Mouse (Mus musculus): ENCODE measurements at regions not wholly inside any gene's neighbourhood (a gene's known extent, or its start where the extent isn't known, plus 50 kb on each side); places are given as distances from the start of the nearest gene placed in this dataset.

GRCm38 (mm10) chr10:46827109-46827812 lies 1249.6 kb downstream of the Hace1 start:
- 53% methylated on average over 1 of the region's 1 CpGs for WGBS
- DNase-seq: no peak
- Histone ChIP-seq H3K27ac (ENCODE audit: insufficient read depth, low read length) (no peak overlapping the region), H3K4me1 (ENCODE audit: control insufficient read depth, insufficient read depth, low read length) (no peaks in the 10 kb centered on the region), H3K4me3 (replicated peaks; ENCODE audit: insufficient read depth, low read depth, low read length) (no peak overlapping the region), H3K27me3 (ENCODE audit: control insufficient read depth, insufficient read depth, low read length) (no peaks in the 10 kb centered on the region)
- TF ChIP-seq CTCF (IDR thresholded peaks at IDR 0.05; ENCODE audit: borderline replicate concordance, insufficient read depth, low read depth, low read length) (no peak), POLR2A (IDR thresholded peaks at IDR 0.05; ENCODE audit: borderline replicate concordance, insufficient read depth, low read length) (no peak)

- Histone ChIP-seq H3K4me1 (ENCODE audit: control insufficient read depth, insufficient read depth, low read length) (no peaks in the 10 kb centered on the region), H3K27me3 (ENCODE audit: control insufficient read depth, insufficient read depth, low read length) (no peaks in the 10 kb centered on the region), H3K27ac (ENCODE audit: insufficient read depth, low read length) (no peak overlapping the region), H3K4me3 (replicated peaks; ENCODE audit: insufficient read depth, low read depth, low read length) (no peak overlapping the region)
- TF ChIP-seq POLR2A (IDR thresholded peaks at IDR 0.05; ENCODE audit: borderline replicate concordance, insufficient read depth, low read length) (no peak), CTCF (IDR thresholded peaks at IDR 0.05; ENCODE audit: borderline replicate concordance, insufficient read depth, low read depth, low read length) (no peak)
- DNase-seq: no peak
- 85% methylated on average over 2 of the region's 2 CpGs for WGBS
Observed at GRCm38 (mm10) chr10:46828164-46828563, 1250.5 kb downstream of the Hace1 start.

- no peak for TF ChIP-seq CTCF (IDR thresholded peaks at IDR 0.05; ENCODE audit: borderline replicate concordance, insufficient read depth, low read depth, low read length)
- no peak for TF ChIP-seq POLR2A (IDR thresholded peaks at IDR 0.05; ENCODE audit: borderline replicate concordance, insufficient read depth, low read length)
- WGBS: 86% methylated on average over 3 of the region's 3 CpGs
- DNase-seq: no peak
- no peak overlapping the region for H3K4me3 ChIP-seq (replicated peaks; ENCODE audit: insufficient read depth, low read depth, low read length)
- no peaks in the 10 kb centered on the region for H3K4me1 ChIP-seq (ENCODE audit: control insufficient read depth, insufficient read depth, low read length)
- H3K27me3 ChIP-seq (ENCODE audit: control insufficient read depth, insufficient read depth, low read length): no peaks in the 10 kb centered on the region
- H3K27ac ChIP-seq (ENCODE audit: insufficient read depth, low read length): no peak overlapping the region
Observed at GRCm38 (mm10) chr10:46845578-46846314, 1268.1 kb downstream of the Hace1 start.

All from cerebellum, adult 2 months (tissue).